Mouse (Mus musculus) limb, embryonic 15.5 days (tissue): ENCODE results near the gene Plxnd1. TPM values are rescaled to one million over a fixed set of nuclear protein-coding genes. Genes with fewer than 3 reads are reported as not detected.
A peak's percentile ranks its signal among the peaks of the same experiment; 100 is the strongest.

Experiments used
- ATAC-seq: fragments of 200-750 bp; cut with Nextera tagmentation; 2 replicates; pipeline ENCODE4 v1.8.0; 2017; ENCODE audit warnings: low read depth, moderate TSS enrichment; ENCODE audit not compliant: insufficient number of reproducible peaks, low FRiP score, low TSS enrichment
- H3K27ac ChIP-seq: fragments of 300-500 bp; sonication (generic); 2 replicates; pipeline ENCODE4 v1.5.1; 2015; ENCODE audit warnings: moderate library complexity, mild to moderate bottlenecking, inconsistent platforms
- H3K27me3 ChIP-seq: fragments of 300-500 bp; sonication (generic); 2 replicates; pipeline ENCODE4 v1.6.1; 2015; ENCODE audit warnings: inconsistent platforms
- H3K36me3 ChIP-seq: fragments of 300-500 bp; sonication (generic); 2 replicates; pipeline ENCODE4 v1.6.1; 2015; ENCODE audit warnings: inconsistent platforms
- H3K4me1 ChIP-seq: fragments of 300-500 bp; sonication (generic); 2 replicates; pipeline ENCODE4 v1.6.1; 2015; ENCODE audit warnings: inconsistent platforms
- H3K4me2 ChIP-seq: fragments of 300-500 bp; sonication (generic); 2 replicates; pipeline ENCODE4 v1.6.1; 2015; ENCODE audit warnings: mild to moderate bottlenecking, inconsistent platforms
- H3K4me3 ChIP-seq: fragments of 300-500 bp; sonication (generic); 2 replicates; pipeline ENCODE4 v1.5.1; 2015; ENCODE audit warnings: mild to moderate bottlenecking, inconsistent platforms
- H3K9ac ChIP-seq: fragments of 300-500 bp; sonication (generic); 2 replicates; pipeline ENCODE4 v1.6.1; 2015; ENCODE audit warnings: inconsistent platforms
- H3K9me3 ChIP-seq: fragments of 300-500 bp; sonication (generic); 2 replicates; pipeline ENCODE4 v1.6.1; 2016; ENCODE audit warnings: inconsistent platforms
- WGBS: fragments of 180-500 bp; shearing (Covaris S2); methylation state at CpG from one replicate; pipeline ENCODE4 v1.1.7; 2015; 5-methylcytosine and 5-hydroxymethylcytosine counted together
- polyA plus RNA-seq: library from polyadenylated mRNA; unstranded; fragments of >200 nt; fragmentation: Nextera tagmentation; extraction: Ambion mirVana; gene quantifications from 2 replicates; pipeline ENCODE4 v1.2.1, GENCODE M21; 2015

The Plxnd1 gene
- 31.7 and 32.2 TPM in 2 replicates for polyA plus RNA-seq

- H3K27me3 ChIP-seq = peaks cover 42% of the 10 kb centered on the region
- no peaks in the 10 kb centered on the region for H3K36me3 ChIP-seq
- no peaks in the 10 kb centered on the region for H3K9me3 ChIP-seq
- peaks cover 60% of the 10 kb centered on the region for H3K4me1 ChIP-seq
- peak within 1 kb of the TSS; percentile 94 for H3K4me2 ChIP-seq
- H3K9ac ChIP-seq = peak within 1 kb of the TSS; percentile 57
- H3K4me3 ChIP-seq = peak within 1 kb of the TSS; percentile 62
- peak; percentile 66 for ATAC-seq
- 1% methylated on average over 41 of the region's 51 CpGs for WGBS
- H3K27ac ChIP-seq = peak within 1 kb of the TSS; percentile 84
Measured at GRCm38 (mm10) chr6:115994877-115995520, at the start of gene Plxnd1. Gene Plxnd1, minus strand, starts transcription at chr6:115995005.

DNA sequence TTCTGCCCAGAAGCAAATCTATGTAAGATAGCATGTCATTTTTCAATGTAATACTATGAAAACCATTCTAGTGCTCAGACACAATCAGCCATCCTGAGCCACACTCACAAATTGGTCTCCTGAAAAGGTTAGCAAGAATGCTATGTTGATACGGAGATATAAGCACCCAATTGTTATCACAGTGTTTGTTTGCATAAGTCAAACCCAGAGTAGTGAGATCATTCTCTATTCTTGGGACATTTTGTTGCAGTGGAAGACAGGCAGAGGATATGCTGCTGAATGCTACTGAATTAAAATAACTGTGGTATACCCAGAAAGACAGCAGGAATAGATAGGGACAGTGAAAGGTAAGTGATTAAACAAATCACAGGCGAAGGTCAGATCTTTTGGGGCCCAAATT lies 49.2 kb upstream of the Plxnd1 start:
- Histone ChIP-seq H3K27ac (no peak overlapping the region), H3K27me3 (no peaks in the 10 kb centered on the region), H3K36me3 (no peaks in the 10 kb centered on the region; the same call in 1 of the 2 replicates), H3K9ac (no peak overlapping the region), H3K4me3 (no peak overlapping the region), H3K4me2 (no peak overlapping the region), H3K9me3 (peaks cover 3% of the 10 kb centered on the region; the same call in 1 of the 2 replicates), H3K4me1 (no peaks in the 10 kb centered on the region)
- 79% methylated on average over 2 of the region's 2 CpGs for WGBS
- no peak for ATAC-seq

GRCm38 (mm10) chr6:116038222-116038621 lies 43.4 kb upstream of the Plxnd1 start:
- no peak overlapping the region for H3K4me2 ChIP-seq
- H3K9ac ChIP-seq = no peak overlapping the region
- H3K36me3 ChIP-seq = no peaks in the 10 kb centered on the region; the same call in 1 of the 2 replicates
- H3K27ac ChIP-seq = no peak overlapping the region
- peaks cover 3% of the 10 kb centered on the region; the same call in 1 of the 2 replicates for H3K9me3 ChIP-seq
- WGBS = 87% methylated on average over 2 of the region's 2 CpGs
- ATAC-seq = no peak
- H3K4me1 ChIP-seq = no peaks in the 10 kb centered on the region
- no peak overlapping the region for H3K4me3 ChIP-seq
- H3K27me3 ChIP-seq = no peaks in the 10 kb centered on the region

GRCm38 (mm10) chr6:116037281-116037831 lies 42.6 kb upstream of the Plxnd1 start:
- Histone ChIP-seq H3K4me3 (no peak overlapping the region), H3K36me3 (no peaks in the 10 kb centered on the region), H3K9ac (no peak overlapping the region), H3K4me2 (no peak overlapping the region), H3K9me3 (no peaks in the 10 kb centered on the region), H3K27ac (0 out of 2 replicates have a peak overlapping the region, but pooled peaks have one; percentile 7), H3K4me1 (no peaks in the 10 kb centered on the region), H3K27me3 (no peaks in the 10 kb centered on the region)
- ATAC-seq = no peak
- WGBS = 84% methylated on average over 5 of the region's 5 CpGs

DNA sequence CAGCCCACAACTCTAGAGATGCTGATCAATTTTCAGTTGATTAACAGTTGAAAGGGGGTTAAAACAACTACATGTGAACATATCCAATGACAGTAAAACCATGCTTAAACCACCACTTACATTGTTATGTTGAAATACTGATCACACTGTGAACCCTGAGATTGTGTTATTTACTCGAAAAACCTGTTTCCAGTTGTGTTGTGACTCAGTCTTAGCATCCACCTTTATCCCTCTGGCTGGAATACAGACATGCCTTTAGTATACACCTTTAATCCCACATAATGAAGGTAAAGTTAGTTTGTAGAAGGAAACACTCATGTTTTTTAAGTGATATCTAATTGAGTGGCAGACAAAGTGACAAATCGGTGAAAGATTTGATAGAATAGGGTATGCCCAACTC lies 41.8 kb upstream of the Plxnd1 start:
- Histone ChIP-seq H3K9me3 (no peaks in the 10 kb centered on the region), H3K9ac (no peak overlapping the region), H3K4me1 (no peaks in the 10 kb centered on the region), H3K36me3 (no peaks in the 10 kb centered on the region), H3K27me3 (no peaks in the 10 kb centered on the region), H3K4me3 (no peak overlapping the region), H3K27ac (no peak overlapping the region), H3K4me2 (no peak overlapping the region)
- 89% methylated on average over 2 of the region's 2 CpGs for WGBS
- no peak for ATAC-seq

GRCm38 (mm10) chr6:116031052-116031451 lies 36.2 kb upstream of the Plxnd1 start:
- H3K27ac ChIP-seq = no peak overlapping the region
- no peaks in the 10 kb centered on the region for H3K36me3 ChIP-seq
- no peaks in the 10 kb centered on the region for H3K27me3 ChIP-seq
- no peak overlapping the region for H3K4me2 ChIP-seq
- WGBS = 88% methylated on average over 5 of the region's 5 CpGs
- H3K9me3 ChIP-seq = no peaks in the 10 kb centered on the region
- ATAC-seq = no peak
- H3K4me3 ChIP-seq = no peak overlapping the region
- H3K4me1 ChIP-seq = no peaks in the 10 kb centered on the region
- H3K9ac ChIP-seq = no peak overlapping the region

DNA sequence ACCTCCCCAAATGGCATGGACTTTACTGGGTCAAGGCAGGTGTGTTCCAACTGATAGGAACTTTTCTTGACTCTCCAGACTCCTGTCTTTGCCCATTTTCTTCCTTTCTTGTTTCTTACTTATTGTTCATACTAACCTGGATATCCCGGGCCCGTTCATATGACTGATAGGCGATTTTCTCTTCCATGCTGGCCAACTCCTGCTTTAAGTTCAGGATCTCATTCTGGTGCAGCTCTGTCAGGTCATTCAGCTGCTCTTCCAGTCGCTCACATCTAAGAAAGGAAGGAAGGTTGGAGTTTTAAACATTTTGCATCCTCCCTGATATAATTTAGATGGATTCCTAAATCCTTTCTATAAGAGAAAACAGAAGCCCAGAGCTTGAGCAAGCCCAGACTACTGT lies 29.9 kb upstream of the Plxnd1 start:
- no peak overlapping the region for H3K4me2 ChIP-seq
- no peak overlapping the region for H3K9ac ChIP-seq
- no peak overlapping the region for H3K4me3 ChIP-seq
- no peaks in the 10 kb centered on the region for H3K27me3 ChIP-seq
- H3K36me3 ChIP-seq = peaks cover 34% of the 10 kb centered on the region
- H3K4me1 ChIP-seq = no peaks in the 10 kb centered on the region
- peaks cover 9% of the 10 kb centered on the region for H3K9me3 ChIP-seq
- H3K27ac ChIP-seq = no peak overlapping the region
- 89% methylated on average over 4 of the region's 4 CpGs for WGBS
- no peak for ATAC-seq

DNA sequence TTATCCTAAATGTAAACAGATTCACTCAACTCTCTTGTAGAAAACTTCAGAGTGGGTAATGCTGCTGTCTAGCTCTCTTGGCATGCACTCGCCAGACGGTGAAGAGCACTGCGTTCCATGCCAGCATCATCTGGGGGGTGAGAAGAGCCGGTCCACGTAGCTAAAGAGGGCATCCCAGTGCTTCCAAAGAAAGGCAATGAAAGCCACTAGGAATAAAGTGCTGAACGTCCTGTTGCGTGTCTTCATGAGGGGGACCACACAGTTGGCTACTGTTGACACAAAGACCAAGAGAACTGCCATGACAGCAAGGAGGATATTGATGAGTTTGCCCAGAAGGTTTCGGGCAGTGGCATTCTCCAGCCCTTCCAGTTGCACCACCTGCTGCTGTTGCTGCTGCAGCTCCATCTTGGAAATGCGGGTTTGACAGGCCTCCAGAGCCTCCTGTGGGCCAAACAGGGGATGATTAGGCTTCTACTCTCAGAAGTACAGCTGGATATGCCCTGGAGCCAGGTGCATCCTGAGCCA lies 27.2 kb upstream of the Plxnd1 start:
- no peak overlapping the region for H3K4me2 ChIP-seq
- 84% methylated on average over 9 of the region's 9 CpGs for WGBS
- H3K4me3 ChIP-seq = no peak overlapping the region
- peaks cover 34% of the 10 kb centered on the region for H3K36me3 ChIP-seq
- no peak overlapping the region for H3K9ac ChIP-seq
- H3K9me3 ChIP-seq = peaks cover 9% of the 10 kb centered on the region
- peak; percentile 35; the same call in 1 of the 2 replicates for ATAC-seq
- no peak overlapping the region for H3K27ac ChIP-seq
- no peaks in the 10 kb centered on the region for H3K4me1 ChIP-seq
- no peaks in the 10 kb centered on the region for H3K27me3 ChIP-seq

GRCm38 (mm10) chr6:116015902-116016301 lies 21.1 kb upstream of the Plxnd1 start:
- no peak overlapping the region for H3K4me2 ChIP-seq
- WGBS = 89% methylated on average over 3 of the region's 3 CpGs
- no peak overlapping the region for H3K4me3 ChIP-seq
- no peak overlapping the region for H3K9ac ChIP-seq
- H3K4me1 ChIP-seq = no peaks in the 10 kb centered on the region
- H3K36me3 ChIP-seq = peaks cover 9% of the 10 kb centered on the region; the same call in 1 of the 2 replicates
- H3K9me3 ChIP-seq = no peaks in the 10 kb centered on the region
- no peak overlapping the region for H3K27ac ChIP-seq
- ATAC-seq = no peak
- no peaks in the 10 kb centered on the region for H3K27me3 ChIP-seq

DNA sequence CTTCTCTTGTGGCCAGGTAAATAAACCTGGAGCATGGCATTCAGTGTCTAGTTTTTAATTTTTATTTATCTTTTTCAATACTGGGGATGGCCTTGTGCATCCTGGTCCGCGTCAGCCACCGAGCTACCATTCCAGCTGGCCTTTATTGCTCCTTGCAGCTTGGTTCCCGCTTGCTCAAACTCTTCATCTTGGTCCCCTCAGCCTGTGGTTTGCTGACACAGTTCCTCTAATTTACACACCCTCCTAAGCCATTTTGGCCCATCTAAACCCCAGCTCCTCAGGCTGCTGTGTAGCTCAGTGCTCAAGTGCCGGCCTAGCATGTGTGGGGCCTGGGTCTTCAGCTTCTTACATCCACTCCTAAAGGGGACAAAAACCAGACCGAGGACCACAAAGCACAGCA lies 19.3 kb upstream of the Plxnd1 start:
- 67% methylated on average over 6 of the region's 6 CpGs for WGBS
- Histone ChIP-seq H3K9me3 (no peaks in the 10 kb centered on the region), H3K4me3 (no peak overlapping the region), H3K4me1 (no peaks in the 10 kb centered on the region), H3K4me2 (no peak overlapping the region), H3K27ac (no peak overlapping the region), H3K36me3 (no peaks in the 10 kb centered on the region), H3K9ac (no peak overlapping the region), H3K27me3 (no peaks in the 10 kb centered on the region)
- no peak for ATAC-seq

- WGBS = 50% methylated on average over 3 of the region's 3 CpGs
- H3K4me1 ChIP-seq = no peaks in the 10 kb centered on the region
- ATAC-seq = no peak
- H3K27me3 ChIP-seq = no peaks in the 10 kb centered on the region
- H3K9ac ChIP-seq = no peak overlapping the region
- H3K36me3 ChIP-seq = no peaks in the 10 kb centered on the region
- H3K4me2 ChIP-seq = no peak overlapping the region
- H3K9me3 ChIP-seq = no peaks in the 10 kb centered on the region
- H3K4me3 ChIP-seq = no peak overlapping the region
- no peak overlapping the region for H3K27ac ChIP-seq
Measured at GRCm38 (mm10) chr6:116013687-116014086, 18.9 kb upstream of the Plxnd1 start.

- Histone ChIP-seq H3K27me3 (no peaks in the 10 kb centered on the region), H3K9me3 (no peaks in the 10 kb centered on the region), H3K9ac (no peak overlapping the region), H3K27ac (no peak overlapping the region), H3K4me3 (no peak overlapping the region), H3K4me2 (no peak overlapping the region), H3K36me3 (no peaks in the 10 kb centered on the region), H3K4me1 (peaks cover 16% of the 10 kb centered on the region)
- no peak for ATAC-seq
- WGBS = 2% methylated on average over 6 of the region's 6 CpGs
Measured at GRCm38 (mm10) chr6:116010541-116010940, 15.7 kb upstream of the Plxnd1 start.
